Mouse (Mus musculus): ENCODE data around the gene Pax3. TPM values are rescaled to one million over a fixed set of nuclear protein-coding genes. Genes with fewer than 3 reads are reported as not detected.

Gene Pax3
- polyA plus RNA-seq, 1 experiment from 2014 or later: 0.04 TPM

DNA sequence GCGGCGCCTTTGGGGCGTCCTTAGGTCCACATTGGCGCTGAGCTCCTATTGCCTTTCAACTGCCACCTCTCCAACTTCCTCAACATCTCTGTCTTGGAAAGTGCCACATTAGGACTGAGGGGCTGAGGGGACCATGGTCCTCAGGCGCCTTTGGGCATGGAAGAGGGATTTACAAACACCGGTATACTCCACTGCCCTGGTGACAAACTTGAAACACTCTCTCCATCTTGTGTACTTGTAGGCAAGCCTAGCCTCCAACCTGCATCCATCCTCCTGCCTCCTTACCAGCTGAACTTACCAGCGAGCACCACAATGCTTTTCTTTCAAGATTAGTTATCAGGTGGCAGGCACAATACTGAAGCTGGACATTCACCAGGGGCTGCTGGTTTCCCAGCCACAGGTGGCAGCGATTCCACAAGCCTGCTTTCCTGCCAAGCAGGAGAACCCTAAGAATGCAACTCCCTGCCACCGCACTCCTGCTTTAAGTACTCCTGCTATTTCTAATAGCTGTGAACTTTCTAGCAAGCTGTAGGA, 11.4 kb upstream of the Pax3 start:
- H3K27me3 ChIP-seq (replicated peaks): peaks cover 99% of the 10 kb centered on the region
- H3K36me3 ChIP-seq: no peaks in the 10 kb centered on the region
- 3% methylated on average over 9 of the region's 9 CpGs for WGBS (ENCODE audit: insufficient replicate concordance)
- no peak overlapping the region for H3K4me3 ChIP-seq
- no peak for ATAC-seq
- H3K4me1 ChIP-seq: no peaks in the 10 kb centered on the region
- H3K9me3 ChIP-seq (replicated peaks): no peaks in the 10 kb centered on the region
- no peak overlapping the region for H3K27ac ChIP-seq
- no peak overlapping the region for H3K9ac ChIP-seq
- H3K4me2 ChIP-seq: no peak overlapping the region

- H3K4me2 ChIP-seq: no peak overlapping the region
These were observed 7.4 kb upstream of the Pax3 start for GRCm38 (mm10) chr1:78204341-78204740.

GRCm38 (mm10) chr1:78203622-78204211, 6.8 kb upstream of the Pax3 start:
- no peak overlapping the region for H3K9ac ChIP-seq
- WGBS (ENCODE audit: insufficient replicate concordance): 1% methylated on average over 33 of the region's 33 CpGs
- no peak for ATAC-seq

More at GRCm38 (mm10) chr1:78204341-78204740, 7.4 kb upstream of the Pax3 start:
- Histone ChIP-seq H3K27ac (no peak overlapping the region), H3K9ac (no peak overlapping the region), H3K9me3 (replicated peaks) (no peaks in the 10 kb centered on the region), H3K36me3 (no peaks in the 10 kb centered on the region), H3K4me3 (no peak overlapping the region; the same call in 1 of the 2 replicates), H3K4me1 (no peaks in the 10 kb centered on the region), H3K27me3 (replicated peaks) (peaks cover 99% of the 10 kb centered on the region)
- no peak for ATAC-seq
- WGBS (ENCODE audit: insufficient replicate concordance): 11% methylated on average over 4 of the region's 4 CpGs

GRCm38 (mm10) chr1:78203086-78203614, 6.2 kb upstream of the Pax3 start:
- WGBS (ENCODE audit: insufficient replicate concordance): 5% methylated on average over 14 of the region's 14 CpGs
- ATAC-seq: no peak
- Histone ChIP-seq H3K27ac (no peak overlapping the region), H3K9ac (no peak overlapping the region), H3K4me2 (peak overlapping the region; percentile 50), H3K9me3 (replicated peaks) (no peaks in the 10 kb centered on the region), H3K4me1 (no peaks in the 10 kb centered on the region), H3K27me3 (replicated peaks) (peaks cover 99% of the 10 kb centered on the region), H3K36me3 (no peaks in the 10 kb centered on the region), H3K4me3 (peak overlapping the region; percentile 38; the same call in 1 of the 2 replicates)

More at GRCm38 (mm10) chr1:78203622-78204211, 6.8 kb upstream of the Pax3 start:
- Histone ChIP-seq H3K4me1 (no peaks in the 10 kb centered on the region), H3K4me3 (peak overlapping the region; percentile 38), H3K4me2 (peak overlapping the region; percentile 50), H3K9me3 (replicated peaks) (no peaks in the 10 kb centered on the region), H3K27ac (no peak overlapping the region), H3K27me3 (replicated peaks) (peaks cover 99% of the 10 kb centered on the region), H3K36me3 (no peaks in the 10 kb centered on the region)

GRCm38 (mm10) chr1:78202466-78203085, 5.6 kb upstream of the Pax3 start:
- no peak for ATAC-seq
- Histone ChIP-seq H3K4me1 (no peaks in the 10 kb centered on the region), H3K27ac (no peak overlapping the region), H3K9me3 (replicated peaks) (no peaks in the 10 kb centered on the region), H3K4me2 (no peak overlapping the region), H3K4me3 (no peak overlapping the region), H3K36me3 (no peaks in the 10 kb centered on the region), H3K9ac (no peak overlapping the region), H3K27me3 (replicated peaks) (peaks cover 99% of the 10 kb centered on the region)
- 4% methylated on average over 22 of the region's 23 CpGs for WGBS (ENCODE audit: insufficient replicate concordance)

- no peak overlapping the region for H3K4me2 ChIP-seq
- ATAC-seq: no peak
- 4% methylated on average over 28 of the region's 28 CpGs for WGBS (ENCODE audit: insufficient replicate concordance)
These were observed 4.5 kb upstream of the Pax3 start for GRCm38 (mm10) chr1:78201251-78202010.

DNA sequence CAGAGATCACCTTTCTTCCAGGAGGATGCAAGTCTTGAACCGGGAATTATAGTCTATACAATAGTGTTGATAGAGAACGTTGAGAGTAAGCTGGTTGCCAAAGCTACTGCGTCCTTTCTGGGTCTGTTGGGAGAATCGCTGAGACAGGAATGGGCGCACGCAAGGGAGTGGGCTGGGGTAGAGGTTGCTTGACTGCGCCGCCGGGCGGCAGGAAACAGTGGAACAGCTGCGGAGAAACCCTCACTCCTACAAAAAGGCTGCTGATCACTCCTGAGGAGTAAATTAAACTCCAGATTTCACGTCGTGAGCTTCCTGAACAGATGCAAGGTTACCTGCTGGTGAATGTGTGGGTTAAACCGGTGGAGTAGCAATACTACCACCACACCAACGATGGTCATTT, 3.3 kb upstream of the Pax3 start:
- WGBS (ENCODE audit: insufficient replicate concordance): 2% methylated on average over 15 of the region's 15 CpGs
- peaks cover 10% of the 10 kb centered on the region; the same call in 1 of the 2 replicates for H3K4me1 ChIP-seq
- H3K9ac ChIP-seq: no peak overlapping the region
- no peak for ATAC-seq
- H3K27me3 ChIP-seq (replicated peaks): peaks cover 99% of the 10 kb centered on the region
- no peak overlapping the region for H3K4me3 ChIP-seq
- H3K27ac ChIP-seq: no peak overlapping the region
- no peaks in the 10 kb centered on the region for H3K36me3 ChIP-seq
- H3K9me3 ChIP-seq (replicated peaks): no peaks in the 10 kb centered on the region
- no peak overlapping the region for H3K4me2 ChIP-seq

More at GRCm38 (mm10) chr1:78201251-78202010, 4.5 kb upstream of the Pax3 start:
- Histone ChIP-seq H3K9ac (no peak overlapping the region), H3K36me3 (no peaks in the 10 kb centered on the region), H3K9me3 (replicated peaks) (no peaks in the 10 kb centered on the region), H3K27me3 (replicated peaks) (peaks cover 99% of the 10 kb centered on the region), H3K4me3 (no peak overlapping the region), H3K4me1 (peaks cover 7% of the 10 kb centered on the region; the same call in 1 of the 2 replicates), H3K27ac (no peak overlapping the region)

DNA sequence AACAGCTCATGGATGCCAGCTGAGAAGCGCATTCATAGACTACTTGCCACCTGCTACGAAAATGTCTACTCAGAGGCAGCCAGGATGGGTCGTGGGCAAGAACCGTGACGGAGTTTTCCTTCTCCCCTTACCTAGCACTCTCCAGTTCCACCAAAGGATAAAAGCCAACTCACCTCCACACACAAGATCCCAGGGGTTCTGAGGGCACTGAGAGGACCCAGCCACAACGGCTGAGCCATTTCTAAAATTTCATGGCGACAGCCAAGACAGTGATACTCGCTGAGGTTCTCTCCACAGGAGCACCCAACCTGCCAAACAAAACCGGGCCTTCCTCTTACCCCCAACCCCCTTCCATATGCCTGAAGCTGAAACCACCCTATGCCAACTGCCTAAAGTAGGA, 2.3 kb upstream of the Pax3 start:
- H3K4me1 ChIP-seq: peaks cover 10% of the 10 kb centered on the region; the same call in 1 of the 2 replicates
- no peaks in the 10 kb centered on the region for H3K36me3 ChIP-seq
- no peak overlapping the region for H3K4me3 ChIP-seq
- H3K4me2 ChIP-seq: no peak overlapping the region
- H3K27me3 ChIP-seq (replicated peaks): peaks cover 99% of the 10 kb centered on the region
- WGBS (ENCODE audit: insufficient replicate concordance): 4% methylated on average over 9 of the region's 9 CpGs
- H3K9ac ChIP-seq: no peak overlapping the region
- ATAC-seq: no peak; the same call in 1 of the 2 replicates
- H3K9me3 ChIP-seq (replicated peaks): no peaks in the 10 kb centered on the region
- no peak overlapping the region for H3K27ac ChIP-seq

GRCm38 (mm10) chr1:78198319-78198940, 1.5 kb upstream of the Pax3 start:
- H3K9me3 ChIP-seq (replicated peaks): no peaks in the 10 kb centered on the region
- WGBS (ENCODE audit: insufficient replicate concordance): 4% methylated on average over 9 of the region's 9 CpGs
- H3K4me1 ChIP-seq: peaks cover 10% of the 10 kb centered on the region; the same call in 1 of the 2 replicates
- no peak overlapping the region for H3K9ac ChIP-seq
- no peak overlapping the region for H3K4me3 ChIP-seq
- no peak overlapping the region for H3K27ac ChIP-seq
- peaks cover 99% of the 10 kb centered on the region for H3K27me3 ChIP-seq (replicated peaks)
- H3K36me3 ChIP-seq: no peaks in the 10 kb centered on the region
- no peak for ATAC-seq
- no peak overlapping the region for H3K4me2 ChIP-seq

GRCm38 (mm10) chr1:78197351-78198234, 659 bp upstream of the Pax3 start:
- ATAC-seq: no peak
- H3K4me3 ChIP-seq: peak overlapping the region; percentile 29; the same call in 1 of the 2 replicates
- H3K36me3 ChIP-seq: no peaks in the 10 kb centered on the region
- H3K4me1 ChIP-seq: peaks cover 10% of the 10 kb centered on the region; the same call in 1 of the 2 replicates
- no peak overlapping the region for H3K27ac ChIP-seq
- no peaks in the 10 kb centered on the region for H3K9me3 ChIP-seq (replicated peaks)
- 1% methylated on average over 21 of the region's 21 CpGs for WGBS (ENCODE audit: insufficient replicate concordance)
- peaks cover 99% of the 10 kb centered on the region for H3K27me3 ChIP-seq (replicated peaks)
- peak overlapping the region; percentile 46; the same call in 1 of the 2 replicates for H3K4me2 ChIP-seq
- H3K9ac ChIP-seq: no peak overlapping the region

Measured in liver, embryonic 12.5 days (tissue).